Mouse (Mus musculus): ENCODE results near the gene Dio3. TPM values are rescaled to one million over a fixed set of nuclear protein-coding genes. Genes with fewer than 3 reads are reported as not detected.

Dio3 gene
- polyA plus RNA-seq, 1 experiment from 2014 or later = 2.3 TPM

Small RNA genes within 50 kb of the gene (microRNA-seq; reads per million reads assigned to microRNA genes)
- gene Mir1247 = 58.1 reads per million, percentile 45 among the genes with 10 or more reads in this experiment

Other genes starting within 250 kb of the Dio3 start
- gene Ppp2r5c, start 168.1 kb downstream of the Dio3 start, polyA plus RNA-seq (2016; fragmentation: Nextera tagmentation; extraction: Ambion mirVana) = 151 and 160 TPM in 2 replicates